Mouse (Mus musculus) stomach, embryonic 15.5 days (tissue): Measurements from ENCODE around the gene Fmnl2. TPM values are rescaled to one million over a fixed set of nuclear protein-coding genes. Genes with fewer than 3 reads are reported as not detected.

Experiments used
- ATAC-seq: fragments of 200-750 bp; cut with Nextera tagmentation; 2 replicates; pipeline ENCODE4 v1.8.0; 2017; ENCODE audit warnings: low read depth, moderate number of reproducible peaks, moderate TSS enrichment; ENCODE audit not compliant: insufficient read depth, low FRiP score
- H3K27ac ChIP-seq: fragments of 300-500 bp; sonication (generic); 2 replicates; pipeline ENCODE4 v1.5.1; 2015; ENCODE audit warnings: mild to moderate bottlenecking, inconsistent platforms
- H3K27me3 ChIP-seq: fragments of 300-500 bp; sonication (generic); replicated peaks from 2 replicates; pipeline ENCODE4 v1.6.1; 2015; ENCODE audit warnings: inconsistent platforms
- H3K36me3 ChIP-seq: fragments of 300-500 bp; sonication (generic); 2 replicates; pipeline ENCODE4 v1.6.1; 2015; ENCODE audit warnings: inconsistent platforms
- H3K4me1 ChIP-seq: fragments of 300-500 bp; sonication (generic); 2 replicates; pipeline ENCODE4 v1.6.1; 2015; ENCODE audit warnings: inconsistent platforms
- H3K4me2 ChIP-seq: fragments of 300-500 bp; sonication (generic); 2 replicates; pipeline ENCODE4 v1.6.1; 2015; ENCODE audit warnings: mild to moderate bottlenecking, inconsistent platforms
- H3K4me3 ChIP-seq: fragments of 300-500 bp; sonication (generic); replicated peaks from 2 replicates; pipeline ENCODE4 v1.5.1; 2015; ENCODE audit warnings: inconsistent platforms
- H3K9ac ChIP-seq: fragments of 300-500 bp; sonication (generic); 2 replicates; pipeline ENCODE4 v1.6.1; 2015; ENCODE audit warnings: inconsistent platforms
- H3K9me3 ChIP-seq: fragments of 300-500 bp; sonication (generic); 2 replicates; pipeline ENCODE4 v1.6.1; 2016; ENCODE audit warnings: inconsistent platforms
- WGBS: fragments of 180-500 bp; shearing (Covaris S2); methylation state at CpG from one replicate; pipeline ENCODE4 v1.1.7; 2015; 5-methylcytosine and 5-hydroxymethylcytosine counted together
- polyA plus RNA-seq: library from polyadenylated mRNA; unstranded; fragments of >200 nt; fragmentation: Nextera tagmentation; extraction: Ambion mirVana; gene quantifications from 2 replicates; pipeline ENCODE4 v1.2.1, GENCODE M21; 2015

Fmnl2 gene
- polyA plus RNA-seq, 1 experiment from 2014 or later: 4.7 TPM

GRCm38 (mm10) chr2:52991688-52992194 lies 134.1 kb downstream of the Fmnl2 start:
- Histone ChIP-seq H3K4me3 (no peak overlapping the region), H3K9me3 (no peaks in the 10 kb centered on the region), H3K4me1 (peaks cover 9% of the 10 kb centered on the region; the same call in 1 of the 2 replicates), H3K4me2 (no peak overlapping the region), H3K9ac (no peak overlapping the region), H3K27me3 (no peaks in the 10 kb centered on the region), H3K27ac (peak overlapping the region; percentile 80), H3K36me3 (no peaks in the 10 kb centered on the region)
- no peak for ATAC-seq
- WGBS: 40% methylated on average over 5 of the region's 5 CpGs

GRCm38 (mm10) chr2:52993241-52993640 lies 135.6 kb downstream of the Fmnl2 start:
- no peak for ATAC-seq
- Histone ChIP-seq H3K4me3 (no peak overlapping the region), H3K4me2 (no peak overlapping the region), H3K36me3 (no peaks in the 10 kb centered on the region), H3K27me3 (no peaks in the 10 kb centered on the region), H3K9me3 (no peaks in the 10 kb centered on the region), H3K4me1 (peaks cover 14% of the 10 kb centered on the region; the same call in 1 of the 2 replicates), H3K9ac (no peak overlapping the region), H3K27ac (no peak overlapping the region)
- 92% methylated on average over 7 of the region's 7 CpGs for WGBS

DNA sequence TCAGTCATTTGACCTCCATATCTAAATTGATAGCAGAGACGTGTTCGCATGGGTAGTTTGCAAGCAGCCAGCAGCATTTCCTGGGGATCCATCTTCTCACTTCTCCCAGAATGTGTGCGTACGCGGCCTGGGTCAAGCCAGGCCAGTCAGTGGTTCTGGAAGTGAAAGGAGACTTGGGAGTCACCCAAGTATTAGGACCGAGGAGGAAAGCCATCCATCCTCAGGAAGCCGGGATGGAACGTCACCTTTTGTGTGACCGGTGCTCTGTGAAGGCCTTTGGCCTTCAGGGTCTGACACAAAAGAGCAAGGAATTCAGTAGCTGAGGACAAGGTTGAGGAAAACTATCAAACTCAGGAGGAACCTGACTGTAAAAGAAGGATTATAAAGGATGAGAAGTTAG lies 136.9 kb downstream of the Fmnl2 start:
- no peak for ATAC-seq
- H3K4me2 ChIP-seq: no peak overlapping the region
- H3K4me1 ChIP-seq: peaks cover 14% of the 10 kb centered on the region; the same call in 1 of the 2 replicates
- H3K27ac ChIP-seq: no peak overlapping the region
- no peak overlapping the region for H3K9ac ChIP-seq
- H3K27me3 ChIP-seq: no peaks in the 10 kb centered on the region
- H3K36me3 ChIP-seq: no peaks in the 10 kb centered on the region
- no peak overlapping the region for H3K4me3 ChIP-seq
- WGBS: 83% methylated on average over 9 of the region's 9 CpGs
- H3K9me3 ChIP-seq: no peaks in the 10 kb centered on the region

- Histone ChIP-seq H3K27me3 (no peaks in the 10 kb centered on the region), H3K36me3 (no peaks in the 10 kb centered on the region), H3K9me3 (no peaks in the 10 kb centered on the region), H3K9ac (no peak overlapping the region), H3K27ac (no peak overlapping the region), H3K4me3 (no peak overlapping the region), H3K4me2 (no peak overlapping the region), H3K4me1 (0 out of 2 replicates have a peak, but pooled peaks cover 4% of the 10 kb centered on the region)
- WGBS: 72% methylated on average over 15 of the region's 15 CpGs
- ATAC-seq: no peak
These were observed 140.5 kb downstream of the Fmnl2 start for GRCm38 (mm10) chr2:52997955-52998750.

GRCm38 (mm10) chr2:52999524-52999969 lies 141.9 kb downstream of the Fmnl2 start:
- ATAC-seq: no peak
- Histone ChIP-seq H3K4me2 (no peak overlapping the region), H3K36me3 (no peaks in the 10 kb centered on the region), H3K27me3 (no peaks in the 10 kb centered on the region), H3K27ac (no peak overlapping the region), H3K4me3 (no peak overlapping the region), H3K4me1 (0 out of 2 replicates have a peak, but pooled peaks cover 4% of the 10 kb centered on the region), H3K9me3 (no peaks in the 10 kb centered on the region), H3K9ac (no peak overlapping the region)
- WGBS: 31% methylated on average over 3 of the region's 3 CpGs

GRCm38 (mm10) chr2:53000446-53000845 lies 142.8 kb downstream of the Fmnl2 start:
- no peak overlapping the region for H3K9ac ChIP-seq
- no peak for ATAC-seq
- no peak overlapping the region for H3K27ac ChIP-seq
- WGBS: 83% methylated on average over 3 of the region's 3 CpGs
- no peaks in the 10 kb centered on the region for H3K27me3 ChIP-seq
- no peak overlapping the region for H3K4me3 ChIP-seq
- no peaks in the 10 kb centered on the region for H3K9me3 ChIP-seq
- no peaks in the 10 kb centered on the region for H3K36me3 ChIP-seq
- 0 out of 2 replicates have a peak, but pooled peaks cover 4% of the 10 kb centered on the region for H3K4me1 ChIP-seq
- no peak overlapping the region for H3K4me2 ChIP-seq

- Histone ChIP-seq H3K36me3 (no peaks in the 10 kb centered on the region), H3K4me2 (no peak overlapping the region), H3K9me3 (no peaks in the 10 kb centered on the region), H3K9ac (no peak overlapping the region), H3K27me3 (no peaks in the 10 kb centered on the region), H3K4me1 (0 out of 2 replicates have a peak, but pooled peaks cover 5% of the 10 kb centered on the region), H3K4me3 (no peak overlapping the region), H3K27ac (no peak overlapping the region)
- WGBS: 86% methylated on average over 7 of the region's 7 CpGs
- ATAC-seq: no peak
These were observed 148.5 kb downstream of the Fmnl2 start for GRCm38 (mm10) chr2:53006161-53006560.

DNA sequence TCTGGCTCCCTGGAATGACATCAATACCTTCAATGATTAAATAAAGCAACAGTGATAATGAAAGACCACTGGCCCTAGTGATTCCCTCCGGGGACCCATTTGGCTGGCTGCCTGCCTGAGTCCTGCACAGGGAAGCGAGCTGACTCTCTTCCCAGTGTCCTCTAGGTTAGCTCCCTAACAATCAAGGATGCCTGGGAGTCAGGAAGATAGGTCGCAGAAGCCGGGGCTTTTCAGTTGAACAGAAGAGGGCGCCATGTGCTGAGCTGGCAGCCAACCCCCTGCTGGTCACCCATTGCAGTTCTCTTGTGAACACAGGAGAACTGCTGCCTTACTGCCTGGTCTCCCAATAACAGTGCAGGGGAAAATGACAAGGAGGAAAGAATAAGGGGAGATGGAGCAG lies 149.5 kb downstream of the Fmnl2 start:
- H3K9ac ChIP-seq: no peak overlapping the region

DNA sequence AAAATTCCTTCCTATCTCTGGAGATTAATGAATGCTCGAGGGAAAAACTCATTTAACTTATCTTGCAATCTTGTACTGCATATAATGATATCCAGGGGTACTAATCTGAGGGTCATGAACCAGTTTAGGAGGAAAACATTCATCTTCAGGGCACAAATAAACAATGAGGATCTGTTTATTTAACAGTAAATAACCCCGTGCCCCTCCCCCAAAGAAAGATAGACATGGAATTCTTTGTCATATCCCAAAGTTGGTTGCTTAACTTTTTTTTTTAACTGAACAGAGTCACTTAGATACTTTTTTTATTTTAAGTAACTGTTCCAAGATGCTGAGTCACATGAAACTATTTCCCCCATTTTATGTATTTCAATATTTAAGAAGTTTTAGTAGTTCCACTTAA lies 155.4 kb downstream of the Fmnl2 start:
- WGBS: 21% methylated on average over 2 of the region's 2 CpGs
- Histone ChIP-seq H3K4me3 (no peak overlapping the region), H3K36me3 (no peaks in the 10 kb centered on the region), H3K27ac (no peak overlapping the region), H3K4me2 (no peak overlapping the region), H3K27me3 (no peaks in the 10 kb centered on the region), H3K9ac (no peak overlapping the region), H3K9me3 (no peaks in the 10 kb centered on the region), H3K4me1 (peaks cover 4% of the 10 kb centered on the region; the same call in 1 of the 2 replicates)
- no peak for ATAC-seq

More for the DNA sequence above, 149.5 kb downstream of the Fmnl2 start:
- H3K27ac ChIP-seq: no peak overlapping the region
- WGBS: 26% methylated on average over 5 of the region's 5 CpGs
- H3K4me2 ChIP-seq: no peak overlapping the region
- H3K27me3 ChIP-seq: no peaks in the 10 kb centered on the region
- peak; percentile 53; the same call in 1 of the 2 replicates for ATAC-seq
- no peaks in the 10 kb centered on the region for H3K36me3 ChIP-seq
- H3K4me3 ChIP-seq: no peak overlapping the region
- no peaks in the 10 kb centered on the region for H3K9me3 ChIP-seq
- 0 out of 2 replicates have a peak, but pooled peaks cover 8% of the 10 kb centered on the region for H3K4me1 ChIP-seq

DNA sequence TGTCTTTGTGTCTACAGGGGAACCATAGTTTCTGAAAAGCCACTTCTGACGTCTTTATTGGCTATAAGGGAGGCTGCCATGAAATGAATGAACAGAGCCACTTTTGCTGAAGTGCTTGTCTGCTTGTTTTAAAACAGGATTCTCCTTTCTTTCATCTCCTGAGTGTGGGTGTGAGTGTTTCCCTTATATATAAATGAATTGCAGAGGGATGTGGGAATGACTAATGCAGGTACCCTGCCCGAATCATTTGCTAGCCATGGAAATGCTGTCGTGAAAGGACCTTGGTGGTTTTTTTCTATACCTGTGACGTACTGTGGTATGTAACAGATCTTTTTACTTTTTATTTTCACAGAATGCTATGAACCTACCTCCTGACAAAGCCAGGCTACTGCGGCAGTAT lies 156.8 kb downstream of the Fmnl2 start:
- Histone ChIP-seq H3K4me3 (no peak overlapping the region), H3K36me3 (no peaks in the 10 kb centered on the region), H3K9ac (no peak overlapping the region), H3K4me1 (peaks cover 4% of the 10 kb centered on the region; the same call in 1 of the 2 replicates), H3K9me3 (no peaks in the 10 kb centered on the region), H3K27ac (no peak overlapping the region), H3K4me2 (no peak overlapping the region), H3K27me3 (no peaks in the 10 kb centered on the region)
- ATAC-seq: no peak
- 71% methylated on average over 5 of the region's 5 CpGs for WGBS

- Histone ChIP-seq H3K4me2 (no peak overlapping the region), H3K4me1 (no peaks in the 10 kb centered on the region; the same call in 1 of the 2 replicates), H3K4me3 (no peak overlapping the region), H3K27me3 (no peaks in the 10 kb centered on the region), H3K9me3 (no peaks in the 10 kb centered on the region), H3K9ac (no peak overlapping the region), H3K36me3 (no peaks in the 10 kb centered on the region), H3K27ac (no peak overlapping the region)
- no peak for ATAC-seq
- WGBS: 84% methylated on average over 3 of the region's 3 CpGs
These were observed 165.3 kb downstream of the Fmnl2 start for GRCm38 (mm10) chr2:53022982-53023381.
